Mouse (Mus musculus): ENCODE measurements around the gene Gm20388. TPM values are rescaled to one million over a fixed set of nuclear protein-coding genes. Genes with fewer than 3 reads are reported as not detected.
A peak's percentile ranks its signal among the peaks of the same experiment; 100 is the strongest.

Gm20388 gene
- polyA plus RNA-seq, 1 experiment from 2014 or later = 1.4 TPM

GRCm38 (mm10) chr8:121158812-121159211 is 1248.2 kb downstream of the Gm20388 start:
- Histone ChIP-seq H3K4me3 (ENCODE audit: low read depth, low read length) (no peak overlapping the region), H3K27me3 (ENCODE audit: control insufficient read depth, insufficient read depth, low read depth, low read length) (no peaks in the 10 kb centered on the region), H3K36me3 (ENCODE audit: control insufficient read depth, insufficient read depth) (no peaks in the 10 kb centered on the region), H3K27ac (ENCODE audit: low read length) (no peak overlapping the region), H3K9ac (ENCODE audit: low read depth, low read length) (no peak overlapping the region), H3K9me3 (replicated peaks; ENCODE audit: control insufficient read depth, low read length) (no peaks in the 10 kb centered on the region), H3K4me1 (ENCODE audit: control insufficient read depth, low read depth, low read length) (no peaks in the 10 kb centered on the region), H3K4me2 (ENCODE audit: low read depth, low read length) (no peak overlapping the region)
- ATAC-seq (ENCODE audit: low read depth) = no peak
- 47% methylated on average over 13 of the region's 13 CpGs for WGBS (ENCODE audit: insufficient replicate concordance)

- H3K4me2 ChIP-seq (ENCODE audit: low read depth, low read length) = no peak overlapping the region
- no peak overlapping the region for H3K27ac ChIP-seq (ENCODE audit: low read length)
- no peaks in the 10 kb centered on the region for H3K4me1 ChIP-seq (ENCODE audit: control insufficient read depth, low read depth, low read length)
- H3K4me3 ChIP-seq (ENCODE audit: low read depth, low read length) = no peak overlapping the region
- H3K36me3 ChIP-seq (ENCODE audit: control insufficient read depth, insufficient read depth) = no peaks in the 10 kb centered on the region
- no peaks in the 10 kb centered on the region for H3K27me3 ChIP-seq (ENCODE audit: control insufficient read depth, insufficient read depth, low read depth, low read length)
- no peak for ATAC-seq (ENCODE audit: low read depth)
- H3K9me3 ChIP-seq (replicated peaks; ENCODE audit: control insufficient read depth, low read length) = no peaks in the 10 kb centered on the region
- 55% methylated on average over 5 of the region's 5 CpGs for WGBS (ENCODE audit: insufficient replicate concordance)
- no peak overlapping the region for H3K9ac ChIP-seq (ENCODE audit: low read depth, low read length)
Measured at GRCm38 (mm10) chr8:121161437-121161836, 1250.8 kb downstream of the Gm20388 start.

- H3K4me1 ChIP-seq (ENCODE audit: control insufficient read depth, low read depth, low read length) = no peaks in the 10 kb centered on the region
- ATAC-seq (ENCODE audit: low read depth) = no peak
- 30% methylated on average over 4 of the region's 4 CpGs for WGBS (ENCODE audit: insufficient replicate concordance)
- no peak overlapping the region for H3K9ac ChIP-seq (ENCODE audit: low read depth, low read length)
- no peaks in the 10 kb centered on the region for H3K27me3 ChIP-seq (ENCODE audit: control insufficient read depth, insufficient read depth, low read depth, low read length)
- no peaks in the 10 kb centered on the region for H3K9me3 ChIP-seq (replicated peaks; ENCODE audit: control insufficient read depth, low read length)
- no peaks in the 10 kb centered on the region for H3K36me3 ChIP-seq (ENCODE audit: control insufficient read depth, insufficient read depth)
- no peak overlapping the region for H3K27ac ChIP-seq (ENCODE audit: low read length)
- no peak overlapping the region for H3K4me2 ChIP-seq (ENCODE audit: low read depth, low read length)
- H3K4me3 ChIP-seq (ENCODE audit: low read depth, low read length) = no peak overlapping the region
Measured at GRCm38 (mm10) chr8:121162413-121162812, 1251.8 kb downstream of the Gm20388 start.

- H3K4me3 ChIP-seq (ENCODE audit: low read depth, low read length) = no peak overlapping the region
- no peaks in the 10 kb centered on the region for H3K36me3 ChIP-seq (ENCODE audit: control insufficient read depth, insufficient read depth)
- no peaks in the 10 kb centered on the region for H3K4me1 ChIP-seq (ENCODE audit: control insufficient read depth, low read depth, low read length)
- no peaks in the 10 kb centered on the region for H3K9me3 ChIP-seq (replicated peaks; ENCODE audit: control insufficient read depth, low read length)
- ATAC-seq (ENCODE audit: low read depth) = no peak
- no peak overlapping the region for H3K27ac ChIP-seq (ENCODE audit: low read length)
- H3K27me3 ChIP-seq (ENCODE audit: control insufficient read depth, insufficient read depth, low read depth, low read length) = no peaks in the 10 kb centered on the region
- WGBS (ENCODE audit: insufficient replicate concordance) = 51% methylated on average over 11 of the region's 11 CpGs
- H3K4me2 ChIP-seq (ENCODE audit: low read depth, low read length) = no peak overlapping the region
- H3K9ac ChIP-seq (ENCODE audit: low read depth, low read length) = no peak overlapping the region
Measured at GRCm38 (mm10) chr8:121162906-121163695, 1252.5 kb downstream of the Gm20388 start.

- H3K27ac ChIP-seq (ENCODE audit: low read length) = no peak overlapping the region
- 21% methylated on average over 8 of the region's 8 CpGs for WGBS (ENCODE audit: insufficient replicate concordance)
- no peak overlapping the region for H3K9ac ChIP-seq (ENCODE audit: low read depth, low read length)
- H3K4me2 ChIP-seq (ENCODE audit: low read depth, low read length) = no peak overlapping the region
- H3K9me3 ChIP-seq (replicated peaks; ENCODE audit: control insufficient read depth, low read length) = no peaks in the 10 kb centered on the region
- no peak overlapping the region for H3K4me3 ChIP-seq (ENCODE audit: low read depth, low read length)
- H3K4me1 ChIP-seq (ENCODE audit: control insufficient read depth, low read depth, low read length) = no peaks in the 10 kb centered on the region
- ATAC-seq (ENCODE audit: low read depth) = no peak
- H3K36me3 ChIP-seq (ENCODE audit: control insufficient read depth, insufficient read depth) = no peaks in the 10 kb centered on the region
- no peaks in the 10 kb centered on the region for H3K27me3 ChIP-seq (ENCODE audit: control insufficient read depth, insufficient read depth, low read depth, low read length)
Measured at GRCm38 (mm10) chr8:121164017-121164469, 1253.4 kb downstream of the Gm20388 start.

GRCm38 (mm10) chr8:121168033-121168432 is 1257.4 kb downstream of the Gm20388 start:
- 63% methylated on average over 5 of the region's 5 CpGs for WGBS (ENCODE audit: insufficient replicate concordance)
- Histone ChIP-seq H3K9me3 (replicated peaks; ENCODE audit: control insufficient read depth, low read length) (no peaks in the 10 kb centered on the region), H3K27ac (ENCODE audit: low read length) (no peak overlapping the region), H3K4me3 (ENCODE audit: low read depth, low read length) (no peak overlapping the region), H3K4me1 (ENCODE audit: control insufficient read depth, low read depth, low read length) (no peaks in the 10 kb centered on the region), H3K36me3 (ENCODE audit: control insufficient read depth, insufficient read depth) (no peaks in the 10 kb centered on the region), H3K4me2 (ENCODE audit: low read depth, low read length) (no peak overlapping the region), H3K9ac (ENCODE audit: low read depth, low read length) (no peak overlapping the region), H3K27me3 (ENCODE audit: control insufficient read depth, insufficient read depth, low read depth, low read length) (no peaks in the 10 kb centered on the region)
- no peak for ATAC-seq (ENCODE audit: low read depth)

- Histone ChIP-seq H3K9ac (ENCODE audit: low read depth, low read length) (no peak overlapping the region), H3K9me3 (replicated peaks; ENCODE audit: control insufficient read depth, low read length) (no peaks in the 10 kb centered on the region), H3K4me1 (ENCODE audit: control insufficient read depth, low read depth, low read length) (no peaks in the 10 kb centered on the region), H3K27ac (ENCODE audit: low read length) (no peak overlapping the region), H3K36me3 (ENCODE audit: control insufficient read depth, insufficient read depth) (no peaks in the 10 kb centered on the region), H3K4me3 (ENCODE audit: low read depth, low read length) (no peak overlapping the region), H3K27me3 (ENCODE audit: control insufficient read depth, insufficient read depth, low read depth, low read length) (no peaks in the 10 kb centered on the region), H3K4me2 (ENCODE audit: low read depth, low read length) (no peak overlapping the region)
- no peak for ATAC-seq (ENCODE audit: low read depth)
- WGBS (ENCODE audit: insufficient replicate concordance) = 38% methylated on average over 7 of the region's 7 CpGs
Measured at GRCm38 (mm10) chr8:121170116-121170515, 1259.5 kb downstream of the Gm20388 start.

- Histone ChIP-seq H3K9ac (ENCODE audit: low read depth, low read length) (no peak overlapping the region), H3K27me3 (ENCODE audit: control insufficient read depth, insufficient read depth, low read depth, low read length) (no peaks in the 10 kb centered on the region), H3K4me2 (ENCODE audit: low read depth, low read length) (no peak overlapping the region), H3K4me3 (ENCODE audit: low read depth, low read length) (no peak overlapping the region), H3K36me3 (ENCODE audit: control insufficient read depth, insufficient read depth) (no peaks in the 10 kb centered on the region), H3K9me3 (replicated peaks; ENCODE audit: control insufficient read depth, low read length) (no peaks in the 10 kb centered on the region), H3K27ac (ENCODE audit: low read length) (no peak overlapping the region), H3K4me1 (ENCODE audit: control insufficient read depth, low read depth, low read length) (no peaks in the 10 kb centered on the region)
- peak; percentile 24; the same call in 1 of the 2 replicates for ATAC-seq (ENCODE audit: low read depth)
- 24% methylated on average over 27 of the region's 27 CpGs for WGBS (ENCODE audit: insufficient replicate concordance)
Measured at GRCm38 (mm10) chr8:121170626-121171552, 1260.2 kb downstream of the Gm20388 start.

- Histone ChIP-seq H3K36me3 (ENCODE audit: control insufficient read depth, insufficient read depth) (no peaks in the 10 kb centered on the region), H3K9ac (ENCODE audit: low read depth, low read length) (no peak overlapping the region), H3K4me2 (ENCODE audit: low read depth, low read length) (no peak overlapping the region), H3K4me1 (ENCODE audit: control insufficient read depth, low read depth, low read length) (no peaks in the 10 kb centered on the region), H3K27ac (ENCODE audit: low read length) (no peak overlapping the region), H3K9me3 (replicated peaks; ENCODE audit: control insufficient read depth, low read length) (no peaks in the 10 kb centered on the region), H3K27me3 (ENCODE audit: control insufficient read depth, insufficient read depth, low read depth, low read length) (no peaks in the 10 kb centered on the region), H3K4me3 (ENCODE audit: low read depth, low read length) (no peak overlapping the region)
- no peak for ATAC-seq (ENCODE audit: low read depth)
- 61% methylated on average over 8 of the region's 8 CpGs for WGBS (ENCODE audit: insufficient replicate concordance)
Measured at GRCm38 (mm10) chr8:121172567-121172966, 1261.9 kb downstream of the Gm20388 start.

All from liver, embryonic 16.5 days (tissue).